Mouse (Mus musculus) stomach, postnatal 0 days (tissue): ENCODE measurements around the gene Gm3776. TPM values are rescaled to one million over a fixed set of nuclear protein-coding genes. Genes with fewer than 3 reads are reported as not detected.
"Not testable (repeated sequence)": the region's sequence is repeated elsewhere in the genome, so short reads cannot be mapped to it uniquely, and the experiment has no call there.

ENCODE experiments used
- ATAC-seq: fragments of 200-750 bp; cut with Nextera tagmentation; 2 replicates; pipeline ENCODE4 v1.8.0; 2017; ENCODE audit not compliant: low FRiP score, low TSS enrichment
- DNase-seq: peaks from one replicate; pipeline ENCODE4 v3.0.0-alpha.2; 2016; ENCODE audit warnings: low spot score
- H3K27ac ChIP-seq: fragments of 300-500 bp; sonication (generic); replicated peaks from 2 replicates; pipeline ENCODE4 v1.5.1; 2014; ENCODE audit warnings: mild to moderate bottlenecking, control low read depth
- H3K27me3 ChIP-seq: fragments of 300-500 bp; sonication (generic); 2 replicates; pipeline ENCODE4 v1.6.1; 2014; ENCODE audit warnings: low read length; ENCODE audit not compliant: control insufficient read depth, insufficient read depth
- H3K36me3 ChIP-seq: fragments of 300-500 bp; sonication (generic); 2 replicates; pipeline ENCODE4 v1.6.1; 2014; ENCODE audit warnings: low read length, mixed read lengths; ENCODE audit not compliant: control insufficient read depth, insufficient read depth
- H3K4me1 ChIP-seq: fragments of 300-500 bp; sonication (generic); replicated peaks from 2 replicates; pipeline ENCODE4 v1.6.1; 2014; ENCODE audit warnings: antibody characterized with exemption; ENCODE audit not compliant: control insufficient read depth, insufficient read depth
- H3K4me2 ChIP-seq: fragments of 300-500 bp; sonication (generic); replicated peaks from 2 replicates; pipeline ENCODE4 v1.6.1; 2014; ENCODE audit warnings: low read depth, mild to moderate bottlenecking, control low read depth, moderate library complexity
- H3K4me3 ChIP-seq: fragments of 300-500 bp; sonication (generic); 2 replicates; pipeline ENCODE4 v1.5.1; 2014; ENCODE audit warnings: low read depth, low read length, control low read depth
- H3K9ac ChIP-seq: fragments of 300-500 bp; sonication (generic); 2 replicates; pipeline ENCODE4 v1.6.1; 2014; ENCODE audit warnings: mild to moderate bottlenecking, low read length, control low read depth, mixed read lengths
- H3K9me3 ChIP-seq: fragments of 300-500 bp; sonication (generic); 2 replicates; pipeline ENCODE4 v1.6.1; 2016; ENCODE audit warnings: low read length; ENCODE audit not compliant: control insufficient read depth
- CTCF ChIP-seq: IDR thresholded peaks from 2 replicates; pipeline ENCODE4 v1.5.1; 2016; ENCODE audit warnings: antibody characterized with exemption, low read depth, mild to moderate bottlenecking, moderate library complexity
- EP300 ChIP-seq: optimal IDR thresholded peaks from 2 replicates; pipeline ENCODE3; 2016; ENCODE audit warnings: antibody characterized with exemption
- WGBS: fragments of 180-500 bp; shearing (Covaris S2); extraction: QIAGEN DNeasy Blood & Tissue Kit; methylation state at CpG from one replicate; pipeline ENCODE4 v1.1.7; 2014; 5-methylcytosine and 5-hydroxymethylcytosine counted together
- polyA plus RNA-seq: library from polyadenylated mRNA; unstranded; fragments of >200 nt; fragmentation: Nextera tagmentation; extraction: Ambion mirVana; gene quantifications from 2 replicates; pipeline ENCODE4 v1.2.1, GENCODE M21; 2015

Gm3776 gene
- polyA plus RNA-seq: 929 and 937 TPM in 2 replicates

- WGBS: 67% methylated on average over 1 of the region's 3 CpGs
- not testable (repeated sequence) for H3K27me3 ChIP-seq, DNase-seq, H3K4me1 ChIP-seq, H3K36me3 ChIP-seq, H3K27ac ChIP-seq, H3K4me3 ChIP-seq, H3K9me3 ChIP-seq, H3K9ac ChIP-seq, H3K4me2 ChIP-seq
- peak; percentile 72 for ATAC-seq
These were observed at the start of gene Gm3776 for GRCm38 (mm10) chr9:78256914-78257313. Gm3776 (plus strand) TSS chr9:78257129.

- no peak overlapping the region for H3K4me2 ChIP-seq
- H3K36me3 ChIP-seq: no peaks in the 10 kb centered on the region; the same call in 1 of the 2 replicates
- no peaks in the 10 kb centered on the region for H3K9me3 ChIP-seq
- peak overlapping the region; percentile 45; the same call in 1 of the 2 replicates for H3K27ac ChIP-seq
- TF ChIP-seq CTCF (no peak), EP300 (no peak)
- 54% methylated on average over 4 of the region's 4 CpGs for WGBS
- H3K27me3 ChIP-seq: no peaks in the 10 kb centered on the region
- ATAC-seq (no peak), DNase-seq (no peak)
- H3K4me1 ChIP-seq: peaks cover 3% of the 10 kb centered on the region; the same call in 1 of the 2 replicates
- no peak overlapping the region for H3K9ac ChIP-seq
- no peak overlapping the region for H3K4me3 ChIP-seq
These were observed 48.0 kb upstream of the Gm3776 start for GRCm38 (mm10) chr9:78208956-78209355.

GRCm38 (mm10) chr9:78210079-78210478 lies 46.9 kb upstream of the Gm3776 start:
- H3K4me1 ChIP-seq: peaks cover 3% of the 10 kb centered on the region; the same call in 1 of the 2 replicates
- no peak for DNase-seq
- whole genome bisulfite sequencing: 86% methylated on average over 3 of the region's 3 CpGs
- no peak for ATAC-seq
- no peak overlapping the region for H3K4me2 ChIP-seq
- no peak overlapping the region for H3K4me3 ChIP-seq
- H3K9me3 ChIP-seq: no peaks in the 10 kb centered on the region
- H3K9ac ChIP-seq: no peak overlapping the region
- no peaks in the 10 kb centered on the region; the same call in 1 of the 2 replicates for H3K36me3 ChIP-seq
- no peaks in the 10 kb centered on the region for H3K27me3 ChIP-seq
- TF ChIP-seq EP300: no peak
- TF ChIP-seq CTCF: no peak
- 0 out of 2 replicates have a peak overlapping the region, but pooled peaks have one; percentile 30 for H3K27ac ChIP-seq

GRCm38 (mm10) chr9:78210821-78211220 lies 46.1 kb upstream of the Gm3776 start:
- no peak for ATAC-seq
- TF ChIP-seq EP300: no peak
- no peak overlapping the region for H3K9ac ChIP-seq
- H3K4me1 ChIP-seq: peaks cover 3% of the 10 kb centered on the region; the same call in 1 of the 2 replicates
- 0 out of 2 replicates have a peak overlapping the region, but pooled peaks have one; percentile 30 for H3K27ac ChIP-seq
- no peak for DNase-seq
- H3K27me3 ChIP-seq: no peaks in the 10 kb centered on the region
- no peaks in the 10 kb centered on the region for H3K9me3 ChIP-seq
- no peak overlapping the region for H3K4me2 ChIP-seq
- no peak overlapping the region for H3K4me3 ChIP-seq
- WGBS: 92% methylated on average over 2 of the region's 2 CpGs
- no peaks in the 10 kb centered on the region; the same call in 1 of the 2 replicates for H3K36me3 ChIP-seq

- 89% methylated on average over 3 of the region's 3 CpGs for WGBS
- no peak for DNase-seq
- TF ChIP-seq CTCF (no peak), EP300 (no peak)
These were observed 45.4 kb upstream of the Gm3776 start for GRCm38 (mm10) chr9:78211521-78211920.

GRCm38 (mm10) chr9:78212341-78213049 lies 44.4 kb upstream of the Gm3776 start:
- H3K4me1 ChIP-seq: peaks cover 3% of the 10 kb centered on the region; the same call in 1 of the 2 replicates
- H3K4me3 ChIP-seq: no peak overlapping the region
- H3K4me2 ChIP-seq: no peak overlapping the region
- ATAC-seq: peak; percentile 92
- H3K27ac ChIP-seq: peak overlapping the region; percentile 78
- TF ChIP-seq CTCF (no peak), EP300 (peak; percentile 94)
- DNase-seq: peak; percentile 89
- H3K36me3 ChIP-seq: no peaks in the 10 kb centered on the region; the same call in 1 of the 2 replicates
- no peaks in the 10 kb centered on the region for H3K27me3 ChIP-seq
- no peak overlapping the region for H3K9ac ChIP-seq
- WGBS: 36% methylated on average over 7 of the region's 7 CpGs
- no peaks in the 10 kb centered on the region for H3K9me3 ChIP-seq

More at GRCm38 (mm10) chr9:78211521-78211920, 45.4 kb upstream of the Gm3776 start:
- Histone ChIP-seq H3K27ac (peak overlapping the region; percentile 78), H3K27me3 (no peaks in the 10 kb centered on the region), H3K9ac (no peak overlapping the region), H3K4me3 (no peak overlapping the region), H3K4me1 (peaks cover 3% of the 10 kb centered on the region; the same call in 1 of the 2 replicates), H3K9me3 (no peaks in the 10 kb centered on the region), H3K36me3 (no peaks in the 10 kb centered on the region; the same call in 1 of the 2 replicates), H3K4me2 (no peak overlapping the region)
- ATAC-seq: no peak
